Mouse (Mus musculus) MEL (cell line): ENCODE measurements around the gene Dhrs13. TPM values are rescaled to one million over a fixed set of nuclear protein-coding genes. Genes with fewer than 3 reads are reported as not detected.

Experiments used
- DNase-seq: peaks from one replicate; pipeline ENCODE4 v3.0.0; 2011; ENCODE audit warnings: low read depth, low spot score
- H3K27ac ChIP-seq: 2 replicates; pipeline ENCODE4 v1.5.1; 2012; ENCODE audit warnings: low read depth, mild to moderate bottlenecking, control low read depth, low read length, moderate library complexity; ENCODE audit not compliant: control insufficient read depth
- H3K27me3 ChIP-seq, 2 experiments: fragments of 150-350 bp in 1 of 2; sonication (generic) in 1 of 2; 2 replicates each; pipeline ENCODE4 v1.6.1; 2012; ENCODE audit warnings: low read length in 2 of 2, mild to moderate bottlenecking in 2 of 2, improper control_type of control experiment in 1 of 2, moderate library complexity in 1 of 2; ENCODE audit not compliant: insufficient read depth in 2 of 2, control insufficient read depth in 1 of 2
- H3K36me3 ChIP-seq, 2 experiments: 2 replicates each; pipeline ENCODE4 v1.6.1; 2012 to 2014; ENCODE audit warnings: low read length in 2 of 2, improper control_type of control experiment in 1 of 2, inconsistent platforms in 1 of 2, mild to moderate bottlenecking in 1 of 2; ENCODE audit not compliant: insufficient read depth in 2 of 2, control insufficient read depth in 1 of 2
- H3K4me1 ChIP-seq, 2 experiments: fragments of 150-350 bp in 1 of 2; sonication (generic) in 1 of 2; 2 replicates each; pipeline ENCODE4 v1.6.1; 2012; ENCODE audit warnings: low read length in 2 of 2, improper control_type of control experiment in 1 of 2, mild to moderate bottlenecking in 1 of 2; ENCODE audit not compliant: insufficient read depth in 2 of 2, control insufficient read depth in 1 of 2
- H3K4me3 ChIP-seq, 2 experiments: fragments of 150-350 bp in 1 of 2; sonication (generic) in 1 of 2; 2 replicates each; pipeline ENCODE4 v1.5.1; 2012; ENCODE audit warnings: low read depth in 2 of 2, low read length in 2 of 2, mild to moderate bottlenecking in 2 of 2, moderate library complexity in 2 of 2, control low read depth in 1 of 2, improper control_type of control experiment in 1 of 2; ENCODE audit not compliant: control insufficient read depth in 1 of 2, insufficient read depth in 1 of 2
- H3K79me2 ChIP-seq: 2 replicates; pipeline ENCODE4 v1.6.1; 2012; ENCODE audit warnings: mild to moderate bottlenecking, low read length, moderate library complexity; ENCODE audit not compliant: control insufficient read depth, poor library complexity, insufficient read depth
- H3K9ac ChIP-seq: 2 replicates; pipeline ENCODE4 v1.6.1; 2012; ENCODE audit warnings: low read depth, mild to moderate bottlenecking, control low read depth, low read length, moderate library complexity; ENCODE audit not compliant: control insufficient read depth, poor library complexity, severe bottlenecking
- H3K9me3 ChIP-seq: fragments of 150-350 bp; sonication (generic); replicated peaks from 2 replicates; pipeline ENCODE4 v1.6.1; 2012; ENCODE audit warnings: mild to moderate bottlenecking, low read length, improper control_type of control experiment, moderate library complexity; ENCODE audit not compliant: insufficient read depth
- BHLHE40 ChIP-seq: IDR thresholded peaks from 2 replicates; pipeline ENCODE4 v1.6.1; 2012; ENCODE audit warnings: low read depth, mild to moderate bottlenecking, inconsistent platforms, low read length, improper control_type of control experiment, borderline replicate concordance
- CTCF ChIP-seq, 3 experiments: IDR thresholded peaks in 2 of 3; conservative IDR thresholded peaks in 1 of 3; 2 replicates each; pipeline ENCODE4 v1.5.1; 2011 to 2012; ENCODE audit warnings: low read length in 3 of 3, low read depth in 2 of 3, mild to moderate bottlenecking in 2 of 3, improper control_type of control experiment in 1 of 3, inconsistent platforms in 1 of 3, mixed read lengths in 1 of 3, moderate library complexity in 1 of 3; ENCODE audit not compliant: control insufficient read depth in 1 of 3, insufficient read depth in 1 of 3, poor library complexity in 1 of 3, severe bottlenecking in 1 of 3
- E2F4 ChIP-seq: IDR thresholded peaks from 2 replicates; pipeline ENCODE4 v1.6.1; 2011; ENCODE audit warnings: low read depth, low read length, improper control_type of control experiment, borderline replicate concordance
- EP300 ChIP-seq, 2 experiments: IDR thresholded peaks; 2 replicates each; pipeline ENCODE4 v1.6.1; 2011; ENCODE audit warnings: improper control_type of control experiment in 2 of 2, low read length in 2 of 2, low read depth in 1 of 2, mild to moderate bottlenecking in 1 of 2
- GABPA ChIP-seq: IDR thresholded peaks from 2 replicates; pipeline ENCODE4 v1.6.1; 2012; ENCODE audit warnings: low read depth, mild to moderate bottlenecking, inconsistent platforms, low read length, improper control_type of control experiment, moderate library complexity
- GATA1 ChIP-seq: IDR thresholded peaks from 2 replicates; pipeline ENCODE4 v1.6.1; 2011; ENCODE audit warnings: low read depth, low read length, improper control_type of control experiment
- JUND ChIP-seq: IDR thresholded peaks from 2 replicates; pipeline ENCODE4 v1.6.1; 2011; ENCODE audit warnings: low read depth, mild to moderate bottlenecking, improper control_type of control experiment, low read length
- KAT2A ChIP-seq: conservative IDR thresholded peaks from 2 replicates; pipeline ENCODE4 v1.6.1; 2012; ENCODE audit warnings: low read depth, low read length, improper control_type of control experiment, inconsistent platforms
- MAFK ChIP-seq: IDR thresholded peaks from 2 replicates; pipeline ENCODE4 v1.6.1; 2011; ENCODE audit warnings: low read depth, mild to moderate bottlenecking, low read length, improper control_type of control experiment, borderline replicate concordance
- MAZ ChIP-seq: IDR thresholded peaks from 2 replicates; pipeline ENCODE4 v1.6.1; 2012; ENCODE audit warnings: low read depth, mild to moderate bottlenecking, inconsistent platforms, low read length, improper control_type of control experiment
- MEF2A ChIP-seq: IDR thresholded peaks from 2 replicates; pipeline ENCODE4 v1.6.1; 2014; ENCODE audit warnings: low read depth, mild to moderate bottlenecking, inconsistent platforms, low read length, improper control_type of control experiment; ENCODE audit not compliant: poor library complexity, insufficient replicate concordance, severe bottlenecking; ENCODE audit errors: extremely low read depth
- MXI1 ChIP-seq: IDR thresholded peaks from 2 replicates; pipeline ENCODE4 v1.6.1; 2011; ENCODE audit warnings: mild to moderate bottlenecking, low read depth, low read length, improper control_type of control experiment
- NELFE ChIP-seq: IDR thresholded peaks from 2 replicates; pipeline ENCODE4 v1.6.1; 2011; ENCODE audit warnings: low read depth, low read length, improper control_type of control experiment
- POLR2AphosphoS2 ChIP-seq: IDR thresholded peaks from 2 replicates; pipeline ENCODE4 v1.6.1; 2011; ENCODE audit warnings: low read length, improper control_type of control experiment
- POLR2AphosphoS5 ChIP-seq: IDR thresholded peaks from 2 replicates; pipeline ENCODE4 v1.6.1; 2012; ENCODE audit warnings: low read depth, borderline replicate concordance, mild to moderate bottlenecking, inconsistent platforms, low read length, moderate library complexity, mixed read lengths
- RCOR1 ChIP-seq: IDR thresholded peaks from 2 replicates; pipeline ENCODE4 v1.6.1; 2012; ENCODE audit warnings: low read depth, mild to moderate bottlenecking, inconsistent platforms, low read length, improper control_type of control experiment
- SMC3 ChIP-seq: IDR thresholded peaks from 2 replicates; pipeline ENCODE4 v1.6.1; 2011; ENCODE audit warnings: low read depth, low read length, improper control_type of control experiment
- TCF12 ChIP-seq: IDR thresholded peaks from 2 replicates; pipeline ENCODE4 v1.6.1; 2014; ENCODE audit warnings: low read depth, mild to moderate bottlenecking, inconsistent platforms, low read length, improper control_type of control experiment, moderate library complexity
- UBTF ChIP-seq: IDR thresholded peaks from 2 replicates; pipeline ENCODE4 v1.6.1; 2012; ENCODE audit warnings: low read depth, mild to moderate bottlenecking, inconsistent platforms, low read length, improper control_type of control experiment, moderate library complexity, borderline replicate concordance; ENCODE audit not compliant: insufficient read depth
- USF1 ChIP-seq: IDR thresholded peaks from 2 replicates; pipeline ENCODE4 v1.6.1; 2014; ENCODE audit warnings: low read depth, mild to moderate bottlenecking, inconsistent platforms, low read length, improper control_type of control experiment, moderate library complexity
- ZMIZ1 ChIP-seq: IDR thresholded peaks from 2 replicates; pipeline ENCODE4 v1.6.1; 2012; ENCODE audit warnings: low read depth, mild to moderate bottlenecking, inconsistent platforms, low read length, improper control_type of control experiment, moderate library complexity
- polyA plus RNA-seq, 2 experiments: library from polyadenylated mRNA; stranded (reverse) in 1 of 2; unstranded in 1 of 2; fragments of >175 nt in 1 of 2; fragments of >200 nt in 1 of 2; gene quantifications; 2 replicates each; pipeline versions ENCODE4 v1.2.1 to v1.2.4; 2012; ENCODE audit warnings: low replicate concordance in 2 of 2, low read depth in 1 of 2; ENCODE audit not compliant: insufficient read length in 2 of 2, insufficient read depth in 1 of 2, missing spikeins in 1 of 2
- total RNA-seq: library from RNA; depleted of rRNA; stranded (reverse); fragments of 300-350 nt; gene quantifications from 2 replicates; pipeline ENCODE4 v1.2.3, GENCODE M21; 2012

Gene Dhrs13
- total and polyA plus RNA-seq, 3 experiments: 27.9 to 36.7 TPM; not detected in 1

DNA sequence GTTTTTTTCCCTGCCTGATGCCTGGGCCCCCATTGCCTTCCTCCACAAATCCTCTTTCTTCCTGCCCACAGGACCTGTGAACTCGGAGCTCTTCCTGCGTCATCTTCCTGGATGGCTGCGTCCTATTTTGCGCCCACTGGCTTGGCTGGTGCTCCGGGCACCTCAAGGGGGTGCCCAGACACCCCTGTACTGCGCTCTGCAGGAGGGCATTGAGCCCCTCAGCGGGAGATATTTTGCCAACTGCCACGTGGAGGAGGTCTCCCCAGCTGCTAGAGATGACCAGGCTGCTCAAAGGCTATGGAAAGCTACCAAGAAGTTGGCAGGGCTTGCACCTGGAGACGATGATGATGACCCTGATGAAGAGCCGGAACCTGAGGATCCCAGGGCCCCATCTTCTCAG lies 4.7 kb downstream of the Dhrs13 start:
- H3K27ac ChIP-seq: no peak overlapping the region
- no peak for DNase-seq
- no peak overlapping the region for H3K4me3 ChIP-seq
- peaks cover 8% of the 10 kb centered on the region; the same call in 1 of the 2 replicates for H3K79me2 ChIP-seq
- TF ChIP-seq NELFE (no peak), JUND (no peak), POLR2AphosphoS5 (no peak), GATA1 (no peak), GABPA (no peak), CTCF (IDR thresholded peaks at IDR 0.05 in 2 of 3, conservative IDR thresholded peaks at IDR 0.05 in 1 of 3; ENCODE audit: control insufficient read depth in 1 of 3, insufficient read depth in 1 of 3, low read depth in 2 of 3, low read length in 3 of 3, poor library complexity in 1 of 3, severe bottlenecking in 1 of 3) (no peak), MAZ (no peak), ZMIZ1 (no peak)
- H3K9ac ChIP-seq: no peak overlapping the region
- H3K9me3 ChIP-seq: no peaks in the 10 kb centered on the region
- peaks cover 0 to 6% of the 10 kb centered on the region in 2 experiments; a peak in 2 of 4 replicates for H3K36me3 ChIP-seq
- H3K27me3 ChIP-seq: no peaks in the 10 kb centered on the region
- peaks cover 6% of the 10 kb centered on the region in 2 experiments; a peak in 3 of 4 replicates for H3K4me1 ChIP-seq

- TF ChIP-seq MAFK: no peak
- no peak for TF ChIP-seq GATA1
- TF ChIP-seq KAT2A: no peak
- TF ChIP-seq BHLHE40: no peak
- TF ChIP-seq RCOR1: no peak
- TF ChIP-seq MXI1: no peak
- no peak for TF ChIP-seq E2F4
- no peak for TF ChIP-seq SMC3
- TF ChIP-seq TCF12: no peak
- TF ChIP-seq MEF2A: no peak
- no peak for TF ChIP-seq UBTF
- no peak for TF ChIP-seq USF1
- no peak for TF ChIP-seq JUND
- no peak for TF ChIP-seq EP300 (IDR thresholded peaks at IDR 0.05; ENCODE audit: low read depth in 1 of 2, low read length in 2 of 2)
- TF ChIP-seq GABPA: no peak
- no peak for TF ChIP-seq POLR2AphosphoS2
- DNase-seq: no peak
- Histone ChIP-seq H3K27me3 (no peaks in the 10 kb centered on the region), H3K9ac (no peak within 1 kb of the TSS), H3K36me3 (peaks cover 0 to 4% of the 10 kb centered on the region in 2 experiments; a peak in 2 of 4 replicates), H3K4me3 (no peak within 1 kb of the TSS), H3K79me2 (no peaks in the 10 kb centered on the region), H3K9me3 (no peaks in the 10 kb centered on the region), H3K27ac (no peak within 1 kb of the TSS), H3K4me1 (peaks cover 2 to 3% of the 10 kb centered on the region in 2 experiments; a peak in 2 of 4 replicates)
Observed at GRCm38 (mm10) chr11:78037831-78038752, 6.0 kb downstream of the Dhrs13 start, which contains the start of gene Flot2. Gene Flot2 (plus strand): TSS chr11:78037931.
